Mouse (Mus musculus): ENCODE results near the gene Smc1b. TPM values are rescaled to one million over a fixed set of nuclear protein-coding genes. Genes with fewer than 3 reads are reported as not detected.

The Smc1b gene
- polyA plus RNA-seq, 1 experiment from 2014 or later = 0.18 TPM

DNA sequence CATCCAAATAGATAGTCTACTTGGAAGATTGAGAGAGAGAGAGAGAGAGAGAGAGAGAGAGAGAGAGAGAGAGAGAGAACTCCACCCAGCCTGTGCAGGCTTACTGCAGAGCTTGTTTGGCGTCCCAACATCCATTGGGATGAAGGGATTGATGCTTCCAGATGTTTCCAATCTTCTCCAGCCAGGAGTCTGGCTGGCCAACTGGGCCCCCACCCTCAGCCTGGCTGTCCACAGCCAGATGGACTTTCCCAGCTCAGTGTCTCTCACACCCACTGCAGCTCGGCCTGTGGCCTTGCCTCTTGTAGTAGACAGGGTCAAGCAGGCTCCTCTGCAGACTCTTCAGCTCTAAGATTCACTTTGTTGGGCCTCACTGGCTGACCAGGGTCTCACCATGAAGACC, 40.3 kb upstream of the Smc1b start:
- Histone ChIP-seq H3K27ac (replicated peaks; ENCODE audit: low read depth, low read length) (no peak overlapping the region), H3K9me3 (replicated peaks; ENCODE audit: control insufficient read depth, low read length) (no peaks in the 10 kb centered on the region), H3K27me3 (ENCODE audit: control insufficient read depth, insufficient read depth, low read length) (no peaks in the 10 kb centered on the region), H3K4me2 (ENCODE audit: low read depth, low read length) (no peak overlapping the region), H3K4me1 (ENCODE audit: control insufficient read depth, insufficient read depth, low read length) (peaks cover 4% of the 10 kb centered on the region; the same call in 1 of the 2 replicates), H3K4me3 (ENCODE audit: low read depth, low read length) (no peak overlapping the region), H3K36me3 (replicated peaks; ENCODE audit: control insufficient read depth, insufficient read depth, low read depth, low read length) (no peaks in the 10 kb centered on the region), H3K9ac (replicated peaks; ENCODE audit: low read length) (no peak overlapping the region)
- DNase-seq (ENCODE audit: low spot score) = no peak
- no peak for ATAC-seq (replicated peaks; ENCODE audit: insufficient number of reproducible peaks, low FRiP score, low TSS enrichment, low read depth)
- WGBS = 51% methylated on average over 2 of the region's 2 CpGs

- DNase-seq (ENCODE audit: low spot score) (no peak), ATAC-seq (replicated peaks; ENCODE audit: insufficient number of reproducible peaks, low FRiP score, low TSS enrichment, low read depth) (no peak)
- Histone ChIP-seq H3K4me1 (ENCODE audit: control insufficient read depth, insufficient read depth, low read length) (peaks cover 8% of the 10 kb centered on the region), H3K9ac (replicated peaks; ENCODE audit: low read length) (no peak overlapping the region), H3K4me3 (ENCODE audit: low read depth, low read length) (no peak overlapping the region), H3K36me3 (replicated peaks; ENCODE audit: control insufficient read depth, insufficient read depth, low read depth, low read length) (no peaks in the 10 kb centered on the region), H3K4me2 (ENCODE audit: low read depth, low read length) (no peak overlapping the region), H3K27ac (replicated peaks; ENCODE audit: low read depth, low read length) (peak overlapping the region; percentile 85), H3K27me3 (ENCODE audit: control insufficient read depth, insufficient read depth, low read length) (no peaks in the 10 kb centered on the region), H3K9me3 (replicated peaks; ENCODE audit: control insufficient read depth, low read length) (no peaks in the 10 kb centered on the region)
- 40% methylated on average over 12 of the region's 12 CpGs for WGBS
Measured at GRCm38 (mm10) chr15:85167086-85167679, 35.4 kb upstream of the Smc1b start.

DNA sequence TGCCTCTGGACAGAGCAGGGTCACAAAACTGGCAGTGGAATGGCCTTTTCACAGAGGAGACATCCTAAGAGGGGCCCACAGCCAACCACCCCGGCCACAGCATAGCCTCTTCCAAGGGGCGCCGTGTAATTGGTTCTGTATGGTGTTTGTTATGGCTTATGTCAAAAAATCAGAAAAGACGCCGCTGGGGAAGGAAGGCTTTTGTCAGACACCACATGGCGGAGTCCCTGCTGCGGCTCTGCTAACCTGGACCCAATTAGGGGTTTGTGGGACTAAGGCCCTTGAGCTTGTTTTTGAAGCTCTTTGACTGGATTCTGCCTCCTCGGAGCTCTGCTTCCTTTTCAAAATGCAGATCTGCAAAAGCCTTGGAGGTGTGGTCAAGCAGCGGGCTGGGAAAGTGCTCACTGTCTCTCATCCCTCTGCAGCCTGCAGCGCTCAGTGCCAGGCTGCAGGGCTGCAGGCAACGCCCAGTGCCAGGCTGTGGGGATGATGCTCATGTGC, 34.7 kb upstream of the Smc1b start:
- peaks cover 8% of the 10 kb centered on the region for H3K4me1 ChIP-seq (ENCODE audit: control insufficient read depth, insufficient read depth, low read length)
- H3K9ac ChIP-seq (replicated peaks; ENCODE audit: low read length) = peak overlapping the region; percentile 10; the same call in 1 of the 2 replicates
- no peaks in the 10 kb centered on the region for H3K36me3 ChIP-seq (replicated peaks; ENCODE audit: control insufficient read depth, insufficient read depth, low read depth, low read length)
- H3K9me3 ChIP-seq (replicated peaks; ENCODE audit: control insufficient read depth, low read length) = no peaks in the 10 kb centered on the region
- ATAC-seq (replicated peaks; ENCODE audit: insufficient number of reproducible peaks, low FRiP score, low TSS enrichment, low read depth) = peak; percentile 77
- no peak overlapping the region for H3K4me3 ChIP-seq (ENCODE audit: low read depth, low read length)
- peak; percentile 92 for DNase-seq (ENCODE audit: low spot score)
- H3K27me3 ChIP-seq (ENCODE audit: control insufficient read depth, insufficient read depth, low read length) = no peaks in the 10 kb centered on the region
- H3K27ac ChIP-seq (replicated peaks; ENCODE audit: low read depth, low read length) = peak overlapping the region; percentile 85
- no peak overlapping the region for H3K4me2 ChIP-seq (ENCODE audit: low read depth, low read length)
- WGBS = 9% methylated on average over 11 of the region's 11 CpGs

DNA sequence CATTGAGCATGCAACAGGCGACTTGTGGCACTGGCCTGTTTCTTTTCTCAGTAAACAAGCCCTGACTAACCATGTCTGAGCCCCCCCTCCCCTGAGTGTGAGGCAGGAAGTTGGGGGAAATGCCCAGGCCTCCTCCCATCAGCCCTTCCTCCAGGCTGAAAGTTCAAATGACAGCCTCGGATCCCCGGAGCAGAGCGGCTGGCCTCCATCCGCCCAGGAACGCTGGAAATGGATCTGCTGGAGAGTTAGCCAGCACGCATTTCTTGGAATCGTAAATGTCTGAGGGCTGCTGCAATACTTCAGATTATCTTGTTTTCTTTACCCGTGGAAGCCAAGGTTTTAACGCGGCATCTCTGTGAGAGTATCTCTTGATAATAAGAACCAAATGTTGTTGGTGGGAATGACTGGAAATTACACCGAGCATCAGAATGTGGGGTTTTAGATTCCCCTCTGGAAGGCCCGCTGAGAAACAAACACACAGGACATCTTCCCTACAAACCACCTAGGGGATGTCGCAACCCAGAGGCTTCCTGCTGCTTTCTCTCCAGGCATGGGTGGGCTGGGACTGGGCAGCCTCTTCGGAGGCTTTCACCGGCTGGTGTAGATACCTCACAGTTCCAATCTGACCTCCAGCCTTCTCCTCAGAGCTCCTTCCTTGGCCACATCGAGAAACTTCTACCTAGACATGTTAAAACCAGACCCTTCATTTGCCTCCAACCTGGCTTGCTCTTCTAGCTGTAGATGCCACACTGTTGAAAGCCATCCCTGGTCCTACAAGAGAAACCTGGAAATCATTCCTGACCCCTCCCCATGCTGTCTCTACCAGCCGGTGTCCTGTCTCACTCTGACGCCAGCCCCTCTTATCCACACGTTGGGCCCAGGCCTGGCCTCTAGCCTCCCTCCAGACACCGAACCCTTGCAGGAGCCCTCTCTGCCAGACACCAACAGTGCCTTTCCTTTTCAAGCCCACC, 31.2 kb upstream of the Smc1b start:
- H3K4me3 ChIP-seq (ENCODE audit: low read depth, low read length) = no peak overlapping the region

DNA sequence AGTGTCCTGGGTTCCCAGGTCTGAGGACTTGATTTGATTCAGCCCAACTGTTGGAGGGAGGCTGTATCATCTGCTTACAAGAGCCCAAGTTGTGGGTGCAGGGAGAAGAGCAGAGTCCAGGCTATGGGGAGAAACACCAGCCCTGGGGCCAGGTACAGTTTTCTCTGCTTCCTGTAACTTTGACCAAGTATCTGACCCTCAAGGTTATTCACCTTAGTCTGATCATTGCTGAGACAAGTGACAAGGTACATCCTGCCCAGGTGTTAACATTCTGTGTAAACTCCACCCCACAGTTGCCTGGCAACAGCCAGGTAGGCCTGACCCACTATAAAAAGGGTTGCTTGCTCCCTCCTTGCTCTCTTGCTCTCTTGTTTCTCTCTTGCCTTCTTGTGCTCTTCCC, 29.7 kb upstream of the Smc1b start:
- Histone ChIP-seq H3K27me3 (ENCODE audit: control insufficient read depth, insufficient read depth, low read length) (no peaks in the 10 kb centered on the region), H3K36me3 (replicated peaks; ENCODE audit: control insufficient read depth, insufficient read depth, low read depth, low read length) (no peaks in the 10 kb centered on the region), H3K4me1 (ENCODE audit: control insufficient read depth, insufficient read depth, low read length) (peaks cover 5% of the 10 kb centered on the region; the same call in 1 of the 2 replicates), H3K27ac (replicated peaks; ENCODE audit: low read depth, low read length) (no peak overlapping the region), H3K9me3 (replicated peaks; ENCODE audit: control insufficient read depth, low read length) (no peaks in the 10 kb centered on the region), H3K4me3 (ENCODE audit: low read depth, low read length) (no peak overlapping the region), H3K4me2 (ENCODE audit: low read depth, low read length) (no peak overlapping the region), H3K9ac (replicated peaks; ENCODE audit: low read length) (no peak overlapping the region)
- no peak for DNase-seq (ENCODE audit: low spot score)
- no peak for ATAC-seq (replicated peaks; ENCODE audit: insufficient number of reproducible peaks, low FRiP score, low TSS enrichment, low read depth)

More for the DNA sequence above, 31.2 kb upstream of the Smc1b start:
- Histone ChIP-seq H3K9ac (replicated peaks; ENCODE audit: low read length) (no peak overlapping the region), H3K4me1 (ENCODE audit: control insufficient read depth, insufficient read depth, low read length) (peaks cover 8% of the 10 kb centered on the region), H3K27ac (replicated peaks; ENCODE audit: low read depth, low read length) (peak overlapping the region; percentile 48; the same call in 1 of the 2 replicates), H3K4me2 (ENCODE audit: low read depth, low read length) (no peak overlapping the region), H3K36me3 (replicated peaks; ENCODE audit: control insufficient read depth, insufficient read depth, low read depth, low read length) (no peaks in the 10 kb centered on the region), H3K27me3 (ENCODE audit: control insufficient read depth, insufficient read depth, low read length) (no peaks in the 10 kb centered on the region), H3K9me3 (replicated peaks; ENCODE audit: control insufficient read depth, low read length) (no peaks in the 10 kb centered on the region)
- ATAC-seq (replicated peaks; ENCODE audit: insufficient number of reproducible peaks, low FRiP score, low TSS enrichment, low read depth) = no peak
- WGBS = 33% methylated on average over 21 of the region's 21 CpGs
- peak; percentile 69 for DNase-seq (ENCODE audit: low spot score)

DNA sequence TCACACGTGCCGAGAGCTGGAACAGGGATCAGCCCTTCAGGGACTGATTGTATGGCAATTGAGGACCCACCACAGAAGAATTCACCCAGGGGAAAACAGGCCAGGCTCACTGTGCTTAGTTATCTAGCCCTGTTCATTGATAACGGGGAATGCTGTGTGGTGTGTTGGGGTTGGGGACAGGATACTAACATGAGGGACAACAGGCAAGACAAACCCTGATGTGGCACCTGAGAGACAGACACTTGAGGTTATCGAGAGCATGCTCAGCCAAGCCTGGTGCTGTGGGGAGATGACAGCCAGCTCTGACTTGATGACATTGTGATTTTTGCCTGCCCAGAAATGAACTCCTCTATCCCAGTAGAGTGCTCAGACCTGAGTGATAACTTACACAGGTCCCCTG, 24.4 kb upstream of the Smc1b start:
- Histone ChIP-seq H3K4me2 (ENCODE audit: low read depth, low read length) (no peak overlapping the region), H3K27me3 (ENCODE audit: control insufficient read depth, insufficient read depth, low read length) (no peaks in the 10 kb centered on the region)
- WGBS = 76% methylated on average over 4 of the region's 4 CpGs

DNA sequence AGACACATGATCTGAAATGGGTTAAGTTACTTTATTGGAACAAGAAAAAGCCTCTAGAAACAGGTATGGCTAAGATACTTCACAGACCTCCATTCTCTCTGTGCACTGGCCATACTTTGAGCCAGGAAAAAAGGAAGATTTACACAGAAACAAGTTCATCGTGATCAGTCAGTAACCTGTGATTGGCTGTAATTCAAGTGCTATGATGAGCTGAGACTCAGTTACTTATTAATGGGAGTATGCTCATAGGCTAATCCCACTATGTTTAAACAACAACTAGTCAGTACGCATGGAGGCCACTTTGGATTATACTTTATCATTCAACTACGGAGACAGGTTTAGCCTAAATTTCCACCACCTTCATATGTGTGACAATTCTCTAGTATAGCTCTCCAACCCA, 22.3 kb upstream of the Smc1b start:
- ATAC-seq (replicated peaks; ENCODE audit: insufficient number of reproducible peaks, low FRiP score, low TSS enrichment, low read depth) (no peak), DNase-seq (ENCODE audit: low spot score) (no peak)
- 93% methylated on average over 3 of the region's 3 CpGs for WGBS
- Histone ChIP-seq H3K9me3 (replicated peaks; ENCODE audit: control insufficient read depth, low read length) (no peaks in the 10 kb centered on the region), H3K27ac (replicated peaks; ENCODE audit: low read depth, low read length) (no peak overlapping the region), H3K4me3 (ENCODE audit: low read depth, low read length) (no peak overlapping the region), H3K4me1 (ENCODE audit: control insufficient read depth, insufficient read depth, low read length) (no peaks in the 10 kb centered on the region), H3K4me2 (ENCODE audit: low read depth, low read length) (no peak overlapping the region), H3K27me3 (ENCODE audit: control insufficient read depth, insufficient read depth, low read length) (no peaks in the 10 kb centered on the region), H3K9ac (replicated peaks; ENCODE audit: low read length) (no peak overlapping the region), H3K36me3 (replicated peaks; ENCODE audit: control insufficient read depth, insufficient read depth, low read depth, low read length) (no peaks in the 10 kb centered on the region)

More for the DNA sequence above, 24.4 kb upstream of the Smc1b start:
- H3K36me3 ChIP-seq (replicated peaks; ENCODE audit: control insufficient read depth, insufficient read depth, low read depth, low read length) = no peaks in the 10 kb centered on the region
- no peaks in the 10 kb centered on the region for H3K4me1 ChIP-seq (ENCODE audit: control insufficient read depth, insufficient read depth, low read length)
- DNase-seq (ENCODE audit: low spot score) = no peak
- H3K4me3 ChIP-seq (ENCODE audit: low read depth, low read length) = no peak overlapping the region
- no peak overlapping the region for H3K27ac ChIP-seq (replicated peaks; ENCODE audit: low read depth, low read length)
- H3K9ac ChIP-seq (replicated peaks; ENCODE audit: low read length) = no peak overlapping the region
- no peaks in the 10 kb centered on the region for H3K9me3 ChIP-seq (replicated peaks; ENCODE audit: control insufficient read depth, low read length)
- no peak for ATAC-seq (replicated peaks; ENCODE audit: insufficient number of reproducible peaks, low FRiP score, low TSS enrichment, low read depth)

DNA sequence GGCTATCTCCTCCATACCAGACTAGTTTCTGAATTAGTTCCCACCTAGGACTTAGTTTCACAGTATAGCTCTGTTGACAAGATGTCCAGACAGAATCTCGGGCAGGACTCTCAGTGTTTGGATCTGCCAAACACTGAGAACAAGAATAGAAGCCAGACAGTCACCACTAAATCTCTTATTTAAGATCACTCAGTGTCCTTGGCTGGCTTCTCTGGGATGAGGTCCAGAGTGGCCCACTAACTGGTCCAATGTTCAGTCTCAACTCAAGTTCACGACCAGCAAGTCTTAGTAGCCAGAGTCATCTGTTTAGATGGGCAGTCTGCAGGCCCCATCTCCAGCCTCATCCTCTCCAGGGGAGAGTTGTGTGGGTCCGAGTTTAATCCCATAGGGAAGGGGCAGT, 20.8 kb upstream of the Smc1b start:
- H3K27me3 ChIP-seq (ENCODE audit: control insufficient read depth, insufficient read depth, low read length) = no peaks in the 10 kb centered on the region
- H3K9me3 ChIP-seq (replicated peaks; ENCODE audit: control insufficient read depth, low read length) = no peaks in the 10 kb centered on the region
- ATAC-seq (replicated peaks; ENCODE audit: insufficient number of reproducible peaks, low FRiP score, low TSS enrichment, low read depth) (no peak), DNase-seq (ENCODE audit: low spot score) (no peak)
- no peaks in the 10 kb centered on the region for H3K4me1 ChIP-seq (ENCODE audit: control insufficient read depth, insufficient read depth, low read length)
- H3K9ac ChIP-seq (replicated peaks; ENCODE audit: low read length) = no peak overlapping the region
- WGBS = 76% methylated on average over 3 of the region's 3 CpGs
- no peak overlapping the region for H3K4me3 ChIP-seq (ENCODE audit: low read depth, low read length)
- H3K4me2 ChIP-seq (ENCODE audit: low read depth, low read length) = no peak overlapping the region
- no peak overlapping the region for H3K27ac ChIP-seq (replicated peaks; ENCODE audit: low read depth, low read length)
- H3K36me3 ChIP-seq (replicated peaks; ENCODE audit: control insufficient read depth, insufficient read depth, low read depth, low read length) = no peaks in the 10 kb centered on the region

Measured in embryonic facial prominence, embryonic 11.5 days (tissue).